Mouse (Mus musculus) limb, embryonic 11.5 days (tissue): ENCODE measurements around the gene Bckdk. TPM values are rescaled to one million over a fixed set of nuclear protein-coding genes. Genes with fewer than 3 reads are reported as not detected.
"Not testable (repeated sequence)": the region's sequence is repeated elsewhere in the genome, so short reads cannot be mapped to it uniquely, and the experiment has no call there.

Experiments
- ATAC-seq: fragments of 200-750 bp; cut with Nextera tagmentation; 2 replicates; pipeline ENCODE4 v1.8.0; 2017; ENCODE audit warnings: low read depth; ENCODE audit not compliant: insufficient number of reproducible peaks, low FRiP score, low TSS enrichment
- DNase-seq: peaks from one replicate; pipeline ENCODE4 v3.0.0-alpha.2; 2015; ENCODE audit warnings: low spot score
- H3K27ac ChIP-seq: fragments of 300-500 bp; sonication (generic); replicated peaks from 2 replicates; pipeline ENCODE4 v1.5.1; 2014; ENCODE audit warnings: low read depth, mild to moderate bottlenecking, low read length
- H3K27me3 ChIP-seq: fragments of 300-500 bp; sonication (generic); 2 replicates; pipeline ENCODE4 v1.6.1; 2014; ENCODE audit warnings: mild to moderate bottlenecking, low read length, mixed read lengths; ENCODE audit not compliant: control insufficient read depth, insufficient read depth
- H3K36me3 ChIP-seq: fragments of 300-500 bp; sonication (generic); 2 replicates; pipeline ENCODE4 v1.6.1; 2014; ENCODE audit warnings: mild to moderate bottlenecking, low read length, moderate library complexity, mixed read lengths; ENCODE audit not compliant: control insufficient read depth, insufficient read depth
- H3K4me1 ChIP-seq: fragments of 300-500 bp; sonication (generic); 2 replicates; pipeline ENCODE4 v1.6.1; 2014; ENCODE audit warnings: low read length, mixed read lengths; ENCODE audit not compliant: control insufficient read depth, insufficient read depth
- H3K4me2 ChIP-seq: fragments of 300-500 bp; sonication (generic); 2 replicates; pipeline ENCODE4 v1.6.1; 2014; ENCODE audit warnings: low read depth, mild to moderate bottlenecking, moderate library complexity; ENCODE audit not compliant: severe bottlenecking
- H3K4me3 ChIP-seq: fragments of 300-500 bp; sonication (generic); 2 replicates; pipeline ENCODE4 v1.5.1; 2014; ENCODE audit warnings: low read depth, low read length
- H3K9ac ChIP-seq: fragments of 300-500 bp; sonication (generic); 2 replicates; pipeline ENCODE4 v1.6.1; 2014; ENCODE audit warnings: mild to moderate bottlenecking, low read length
- H3K9me3 ChIP-seq: fragments of 300-500 bp; sonication (generic); 2 replicates; pipeline ENCODE4 v1.6.1; 2016; ENCODE audit warnings: low read length; ENCODE audit not compliant: control insufficient read depth
- WGBS: fragments of 180-500 bp; shearing (Covaris S2); extraction: QIAGEN DNeasy Blood & Tissue Kit; methylation state at CpG from one replicate; pipeline ENCODE4 v1.1.7; 2014; 5-methylcytosine and 5-hydroxymethylcytosine counted together
- polyA plus RNA-seq: library from polyadenylated mRNA; unstranded; fragments of >200 nt; fragmentation: Nextera tagmentation; extraction: Ambion mirVana; gene quantifications from 2 replicates; pipeline ENCODE4 v1.2.1, GENCODE M21; 2014

The Bckdk gene
- polyA plus RNA-seq, 1 experiment from 2014 or later = 124 TPM

DNA sequence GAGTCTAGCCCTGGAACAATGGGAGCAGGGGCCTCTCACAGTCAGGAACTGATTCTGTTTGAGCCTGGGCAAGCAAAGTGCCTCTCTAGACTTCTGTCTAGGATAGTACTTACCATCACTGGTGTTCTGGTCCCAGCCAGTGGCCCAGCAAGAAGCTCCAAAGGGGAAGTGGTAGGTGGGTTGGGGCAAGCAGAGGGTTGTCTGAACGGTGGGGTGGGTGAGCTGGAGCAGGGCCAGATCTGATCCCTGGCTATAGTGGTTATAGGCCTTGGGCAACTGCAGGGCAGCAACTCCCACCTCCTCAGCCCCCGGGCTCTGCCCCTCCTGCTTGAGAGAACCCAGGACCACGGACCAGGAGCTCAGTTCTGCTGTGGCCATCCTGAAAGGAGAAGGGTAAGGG lies 15.1 kb upstream of the Bckdk start:
- Histone ChIP-seq H3K36me3 (peaks cover 29% of the 10 kb centered on the region), H3K4me2 (no peak overlapping the region), H3K27ac (no peak overlapping the region), H3K4me3 (no peak overlapping the region), H3K9ac (no peak overlapping the region), H3K9me3 (no peaks in the 10 kb centered on the region), H3K27me3 (no peaks in the 10 kb centered on the region), H3K4me1 (no peaks in the 10 kb centered on the region)
- 93% methylated on average over 3 of the region's 3 CpGs for WGBS
- ATAC-seq (no peak), DNase-seq (no peak)

DNA sequence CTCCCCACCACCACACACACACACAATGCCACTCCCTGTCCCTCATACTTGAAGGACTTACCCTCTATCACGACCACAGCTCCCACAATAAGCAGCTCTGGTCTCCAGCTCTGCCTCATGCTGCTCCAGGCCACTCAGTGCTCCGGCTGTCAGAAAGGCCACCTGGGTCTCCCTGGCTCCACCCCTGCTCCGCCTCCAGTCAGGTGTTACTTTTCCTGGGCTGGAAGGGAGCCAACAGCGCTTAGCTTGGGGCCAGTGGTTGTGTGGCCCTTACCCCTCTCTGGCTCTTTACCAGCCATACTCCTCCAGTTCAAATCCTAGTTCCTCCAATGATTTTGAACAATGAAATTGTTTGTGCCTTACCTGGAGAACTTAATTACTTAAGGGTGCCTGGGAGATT lies 13.1 kb upstream of the Bckdk start, which contains the start of gene Prss53:
TSS of gene Prss53 (minus strand) at position 173 of the 400 bp plus-strand sequence.
- no peak within 1 kb of the TSS for H3K27ac ChIP-seq
- no peaks in the 10 kb centered on the region for H3K9me3 ChIP-seq
- WGBS = 27% methylated on average over 4 of the region's 4 CpGs
- no peak within 1 kb of the TSS for H3K4me3 ChIP-seq
- no peak within 1 kb of the TSS for H3K4me2 ChIP-seq
- no peak for DNase-seq
- no peak within 1 kb of the TSS for H3K9ac ChIP-seq
- H3K4me1 ChIP-seq = 0 out of 2 replicates have a peak, but pooled peaks cover 5% of the 10 kb centered on the region
- H3K36me3 ChIP-seq = peaks cover 22% of the 10 kb centered on the region
- no peak for ATAC-seq
- H3K27me3 ChIP-seq = no peaks in the 10 kb centered on the region

GRCm38 (mm10) chr7:127894480-127894879 lies 9.4 kb upstream of the Bckdk start:
- H3K4me2 ChIP-seq = peak overlapping the region; percentile 73
- ATAC-seq = no peak
- no peak overlapping the region; the same call in 1 of the 2 replicates for H3K9ac ChIP-seq

DNA sequence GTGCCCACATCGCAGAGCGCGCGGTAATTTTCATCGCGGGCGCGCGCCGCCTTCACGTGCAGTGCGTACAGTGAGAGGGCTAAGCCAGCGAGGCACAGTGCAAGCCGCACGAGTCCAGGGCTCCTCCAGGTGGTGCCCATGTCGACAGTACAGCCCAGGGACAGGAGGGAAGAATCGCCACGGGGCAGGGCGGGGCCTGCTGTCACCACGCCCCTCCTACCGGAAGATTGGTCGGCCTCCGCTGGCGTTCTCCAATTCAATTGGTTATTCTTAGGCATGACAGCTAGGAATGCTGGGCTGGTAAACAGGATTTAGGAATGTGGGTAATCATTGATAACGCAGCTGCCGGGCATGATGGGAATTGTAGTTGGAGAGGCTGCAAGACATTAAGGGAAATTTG lies 8.4 kb upstream of the Bckdk start, which contains the start of the genes Gm21974 and Vkorc1:
TSS of gene Gm21974 (minus strand) at position 13 of the 400 bp plus-strand sequence.
TSS of gene Vkorc1 (minus strand) at position 176 of the 400 bp plus-strand sequence.
- H3K4me3 ChIP-seq = peak within 1 kb of the TSS; percentile 45
- H3K36me3 ChIP-seq = peaks cover 4% of the 10 kb centered on the region; the same call in 1 of the 2 replicates
- WGBS = under 1% methylated on average over 26 of the region's 26 CpGs
- ATAC-seq = peak; percentile 96
- peak; percentile 95 for DNase-seq
- H3K27me3 ChIP-seq = no peaks in the 10 kb centered on the region
- H3K4me1 ChIP-seq = 0 out of 2 replicates have a peak, but pooled peaks cover 5% of the 10 kb centered on the region
- H3K9ac ChIP-seq = peak within 1 kb of the TSS; percentile 61
- peak within 1 kb of the TSS; percentile 73 for H3K4me2 ChIP-seq
- H3K9me3 ChIP-seq = no peaks in the 10 kb centered on the region
- no peak within 1 kb of the TSS; the same call in 1 of the 2 replicates for H3K27ac ChIP-seq

More at GRCm38 (mm10) chr7:127894480-127894879, 9.4 kb upstream of the Bckdk start:
- DNase-seq = no peak
- Histone ChIP-seq H3K27me3 (no peaks in the 10 kb centered on the region), H3K9me3 (no peaks in the 10 kb centered on the region), H3K36me3 (peaks cover 7% of the 10 kb centered on the region; the same call in 1 of the 2 replicates), H3K4me3 (peak overlapping the region; percentile 45; the same call in 1 of the 2 replicates), H3K27ac (no peak overlapping the region), H3K4me1 (0 out of 2 replicates have a peak, but pooled peaks cover 5% of the 10 kb centered on the region)
- WGBS = 85% methylated on average over 5 of the region's 5 CpGs

GRCm38 (mm10) chr7:127895891-127896290 lies 8.0 kb upstream of the Bckdk start:
- not testable (repeated sequence) for H3K27me3 ChIP-seq, H3K36me3 ChIP-seq, H3K9me3 ChIP-seq, DNase-seq, H3K27ac ChIP-seq, H3K9ac ChIP-seq, H3K4me1 ChIP-seq
- Histone ChIP-seq H3K4me3 (peak overlapping the region; percentile 45; the same call in 1 of the 2 replicates), H3K4me2 (peak overlapping the region; percentile 73; the same call in 1 of the 2 replicates)
- peak; percentile 18; the same call in 1 of the 2 replicates for ATAC-seq
- 65% methylated on average over 7 of the region's 7 CpGs for WGBS

GRCm38 (mm10) chr7:127896384-127896783 lies 7.5 kb upstream of the Bckdk start:
- 57% methylated on average over 13 of the region's 13 CpGs for WGBS
- Histone ChIP-seq H3K36me3 (no peaks in the 10 kb centered on the region; the same call in 1 of the 2 replicates), H3K27ac (no peak overlapping the region), H3K27me3 (no peaks in the 10 kb centered on the region), H3K9me3 (no peaks in the 10 kb centered on the region), H3K9ac (no peak overlapping the region), H3K4me3 (no peak overlapping the region), H3K4me1 (0 out of 2 replicates have a peak, but pooled peaks cover 5% of the 10 kb centered on the region), H3K4me2 (no peak overlapping the region)
- ATAC-seq (no peak), DNase-seq (peak; percentile 66)

- no peak overlapping the region for H3K4me2 ChIP-seq
- H3K4me1 ChIP-seq = 0 out of 2 replicates have a peak, but pooled peaks cover 5% of the 10 kb centered on the region
- no peak overlapping the region for H3K27ac ChIP-seq
- WGBS = 91% methylated on average over 7 of the region's 7 CpGs
- no peaks in the 10 kb centered on the region for H3K9me3 ChIP-seq
- H3K4me3 ChIP-seq = no peak overlapping the region
- no peaks in the 10 kb centered on the region for H3K27me3 ChIP-seq
- ATAC-seq (no peak), DNase-seq (no peak)
- no peaks in the 10 kb centered on the region; the same call in 1 of the 2 replicates for H3K36me3 ChIP-seq
- no peak overlapping the region for H3K9ac ChIP-seq
Measured at GRCm38 (mm10) chr7:127897542-127897941, 6.3 kb upstream of the Bckdk start.

- H3K9me3 ChIP-seq = no peaks in the 10 kb centered on the region
- 36% methylated on average over 10 of the region's 10 CpGs for WGBS
- H3K27me3 ChIP-seq = no peaks in the 10 kb centered on the region
- no peak overlapping the region for H3K27ac ChIP-seq
- H3K4me1 ChIP-seq = 0 out of 2 replicates have a peak, but pooled peaks cover 5% of the 10 kb centered on the region
- no peak overlapping the region for H3K4me2 ChIP-seq
- no peaks in the 10 kb centered on the region; the same call in 1 of the 2 replicates for H3K36me3 ChIP-seq
- H3K4me3 ChIP-seq = no peak overlapping the region
- ATAC-seq (no peak), DNase-seq (no peak)
- no peak overlapping the region for H3K9ac ChIP-seq
Measured at GRCm38 (mm10) chr7:127898179-127898956, 5.5 kb upstream of the Bckdk start.
